ENCODE assay signal across 28 mouse cellular contexts in the genomic region with DNA sequence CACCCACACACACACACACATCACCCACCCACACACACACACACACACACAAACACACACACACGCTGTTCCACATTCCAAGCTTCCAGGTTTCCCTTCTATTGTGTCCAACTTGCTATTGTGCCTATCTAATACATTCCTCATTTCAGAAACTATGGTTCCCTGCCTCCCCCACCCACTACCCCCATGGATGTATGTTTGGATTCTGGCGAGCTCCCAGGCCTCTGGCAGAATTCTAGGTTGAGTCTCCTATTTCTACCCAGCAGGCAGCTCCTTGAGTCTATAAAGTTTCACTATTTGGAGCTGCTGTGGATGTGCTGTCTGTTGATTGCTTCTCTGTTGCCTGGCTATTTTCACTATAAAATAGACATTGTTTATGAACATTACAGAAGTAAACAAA. TPM values are rescaled to one million over a fixed set of nuclear protein-coding genes. Genes with fewer than 3 reads are reported as not detected.
DNase-seq lines count a peak whose midpoint lies in the region; ATAC-seq lines count a peak whose summit lies in the region.
"Had no signal": no experiment of that assay in that cellular context is flagged by ENCODE, and none has a peak within 500 bp of the region (broad histone marks: within the 10 kb centered on the region; RNA-seq: fewer than 3 reads in every experiment).

No protein-coding gene starts in this region.

- peaks cover 56% of the 10 kb centered on the region for H3K36me3 ChIP-seq in forebrain, embryonic 13.5 days (ENCODE audit: poor library complexity, severe bottlenecking)
- H3K36me3 ChIP-seq in forebrain, embryonic 11.5 days (ENCODE audit: control insufficient read depth, insufficient read depth, low read length): no peaks in the 10 kb centered on the region; the same call in 1 of the 2 replicates

- H3K27me3 ChIP-seq in forebrain, embryonic 13.5 days: no peaks in the 10 kb centered on the region
- no peaks in the 10 kb centered on the region for H3K27me3 ChIP-seq in forebrain, embryonic 11.5 days (ENCODE audit: control insufficient read depth, insufficient read depth, low read length)
- H3K27me3 ChIP-seq: hindbrain, embryonic 15.5 days; limb, embryonic 13.5 days; lung, embryonic 15.5 days; midbrain, embryonic 12.5 days had no signal

- H3K9me3 ChIP-seq in forebrain, embryonic 13.5 days (replicated peaks): no peaks in the 10 kb centered on the region
- no peaks in the 10 kb centered on the region for H3K9me3 ChIP-seq in forebrain, embryonic 11.5 days (ENCODE audit: control insufficient read depth, low read length)
- H3K9me3 ChIP-seq: hindbrain, embryonic 15.5 days; limb, embryonic 13.5 days; lung, embryonic 15.5 days; midbrain, embryonic 12.5 days had no signal

- no peak overlapping the region for H3K9ac ChIP-seq in forebrain, embryonic 13.5 days
- H3K9ac ChIP-seq in forebrain, embryonic 11.5 days (ENCODE audit: low read length): no peak overlapping the region
- H3K9ac ChIP-seq: hindbrain, embryonic 15.5 days; limb, embryonic 13.5 days; liver, embryonic 14.5 days; lung, embryonic 15.5 days; midbrain, embryonic 12.5 days had no signal

- H3K4me3 ChIP-seq in forebrain, embryonic 13.5 days: no peak overlapping the region
- H3K4me3 ChIP-seq in forebrain, embryonic 11.5 days (ENCODE audit: low read depth, low read length): no peak overlapping the region
- H3K4me3 ChIP-seq: hindbrain, embryonic 15.5 days; layer of hippocampus, adult 2 months; limb, embryonic 13.5 days; lung, embryonic 15.5 days; midbrain, embryonic 12.5 days had no signal

- intact Hi-C loops in left cerebral cortex, postnatal 14 days (cut with DNase I): no loop called here
- intact Hi-C loops in heart, postnatal 10 days (cut with DNase I): no loop called here

- no peak for ATAC-seq in forebrain, embryonic 13.5 days
- ATAC-seq in forebrain, embryonic 11.5 days (replicated peaks; ENCODE audit: low FRiP score): no peak
- ATAC-seq: activated CD4-positive, CD25-positive, alpha-beta regulatory T cell, adult 4 months; CD4-positive, CD25-positive, alpha-beta regulatory T cell, adult 4 months; forebrain, embryonic 16.5 days had no signal

- no peak overlapping the region for H3K4me2 ChIP-seq in forebrain, embryonic 13.5 days
- H3K4me2 ChIP-seq in forebrain, embryonic 11.5 days (ENCODE audit: low read depth, low read length, severe bottlenecking): no peak overlapping the region
- H3K4me2 ChIP-seq: hindbrain, embryonic 15.5 days; limb, embryonic 13.5 days; lung, embryonic 15.5 days; midbrain, embryonic 12.5 days had no signal

- WGBS in forebrain, embryonic 13.5 days: 65% methylated on average over 2 of the region's 2 CpGs
- 75% methylated on average over 2 of the region's 2 CpGs for WGBS in forebrain, embryonic 11.5 days

- H3K27ac ChIP-seq in forebrain, embryonic 13.5 days: 0 out of 2 replicates have a peak overlapping the region, but pooled peaks have one; percentile 7
- H3K27ac ChIP-seq in forebrain, embryonic 11.5 days (ENCODE audit: low read depth, low read length): no peak overlapping the region
- H3K27ac ChIP-seq: hindbrain, embryonic 15.5 days; limb, embryonic 13.5 days; liver, embryonic 14.5 days; lung, embryonic 15.5 days; midbrain, embryonic 12.5 days had no signal

- DNase-seq in forebrain, embryonic 11.5 days (ENCODE audit: low spot score): no peak
- DNase-seq in left cerebral cortex, postnatal 14 days (ENCODE audit: low spot score in 2 of 2): peak; percentile 54 to 75
- DNase-seq in left cerebral cortex, adult 8-10 months (ENCODE audit: low spot score in 2 of 2): no peak
- DNase-seq in right cerebral cortex, postnatal 14 days: peak; percentile 63
- no peak for DNase-seq in right cerebral cortex, postnatal 4 days
- no peak for DNase-seq in adipocyte (ENCODE audit: low spot score)
- no peak for DNase-seq in heart, postnatal 10 days
- DNase-seq: adrenal gland, postnatal 25 days; cerebellum, adult 11-12 months; gastrocnemius, postnatal 10 days; heart, adult 11 months; heart, postnatal 4 days; kidney, adult 18-20 months; kidney, postnatal 14 days; layer of hippocampus, postnatal 36 days; thymus, postnatal 4 days had no signal

- peaks cover 21% of the 10 kb centered on the region for H3K4me1 ChIP-seq in forebrain, embryonic 13.5 days
- H3K4me1 ChIP-seq in forebrain, embryonic 11.5 days (replicated peaks; ENCODE audit: control insufficient read depth, insufficient read depth, low read length): no peaks in the 10 kb centered on the region; the same call in 1 of the 2 replicates
- H3K4me1 ChIP-seq: lung, embryonic 15.5 days had no signal

RNA-seq across cellular contexts. Expression of a gene that starts 21.0 kb away (rescaled TPM):
- polyA plus RNA-seq in forebrain, embryonic 13.5 days (2015; fragmentation: Nextera tagmentation; extraction: Ambion mirVana): 0.63 and 0.65 TPM in 2 replicates
- 0.20 and 0.43 TPM in 2 replicates for polyA plus RNA-seq in forebrain, embryonic 11.5 days (2014; fragmentation: Nextera tagmentation; extraction: Ambion mirVana)
- 10 to 100 TPM; 56.9 to 61.3 TPM for total RNA-seq in left cerebral cortex, postnatal 14 days (2021)
- 10 to 100 TPM; 67.0 to 79.6 (median 74.5) TPM for total RNA-seq in left cerebral cortex, adult 8-10 months (2022)
- total RNA-seq in heart, postnatal 10 days (2021): 1 to 10 TPM; 1.3 to 2.1 TPM
- total RNA-seq: neutrophil, adult 5-6 weeks had no signal
- polyA plus RNA-seq: activated CD4-positive, CD25-positive, alpha-beta regulatory T cell, adult 4 months had no signal

RNA-seq across cellular contexts. Expression of a gene that starts 50.0 kb away (rescaled TPM):
- 0.94 and 1.2 TPM in 2 replicates for polyA plus RNA-seq in forebrain, embryonic 13.5 days (2015; fragmentation: Nextera tagmentation; extraction: Ambion mirVana)
- 0.27 and 0.31 TPM in 2 replicates for polyA plus RNA-seq in forebrain, embryonic 11.5 days (2014; fragmentation: Nextera tagmentation; extraction: Ambion mirVana)
- 10 to 100 TPM; 11.8 to 13.3 TPM for total RNA-seq in left cerebral cortex, postnatal 14 days (2021)
- 10 to 100 TPM in 2 of 4 experiments, 1 to 10 TPM in 2; 8.3 to 12.7 (median 10.1) TPM for total RNA-seq in left cerebral cortex, adult 8-10 months (2022)
- total RNA-seq in heart, postnatal 10 days (2021): under 1 TPM; 0.25 to 0.26 TPM
- polyA plus RNA-seq: activated CD4-positive, CD25-positive, alpha-beta regulatory T cell, adult 4 months; CD4-positive, CD25-positive, alpha-beta regulatory T cell, adult 4 months; heart, embryonic 14.5 days had no signal

RNA-seq across cellular contexts. Expression of a gene that starts 50.6 kb away (rescaled TPM):
- 26.2 and 29.9 TPM in 2 replicates for polyA plus RNA-seq in forebrain, embryonic 13.5 days (2015; fragmentation: Nextera tagmentation; extraction: Ambion mirVana)
- 18.7 and 19.2 TPM in 2 replicates for polyA plus RNA-seq in forebrain, embryonic 11.5 days (2014; fragmentation: Nextera tagmentation; extraction: Ambion mirVana)
- 10 to 100 TPM; 25.8 to 34.3 TPM for total RNA-seq in left cerebral cortex, postnatal 14 days (2021)
- 10 to 100 TPM; 23.7 to 35.2 (median 28.0) TPM for total RNA-seq in left cerebral cortex, adult 8-10 months (2022)
- total RNA-seq in heart, postnatal 10 days (2021): 1 to 10 TPM; 3.8 to 4.7 TPM

RNA-seq across cellular contexts. Expression of a gene that starts 50.7 kb away (rescaled TPM):
- polyA plus RNA-seq in forebrain, embryonic 13.5 days (2015; fragmentation: Nextera tagmentation; extraction: Ambion mirVana): 152 and 157 TPM in 2 replicates
- polyA plus RNA-seq in forebrain, embryonic 11.5 days (2014; fragmentation: Nextera tagmentation; extraction: Ambion mirVana): 147 and 156 TPM in 2 replicates
- total RNA-seq in left cerebral cortex, postnatal 14 days (2021): 10 to 100 TPM; 33.6 to 36.7 TPM
- 10 to 100 TPM; 24.9 to 37.3 (median 30.2) TPM for total RNA-seq in left cerebral cortex, adult 8-10 months (2022)
- total RNA-seq in heart, postnatal 10 days (2021): 10 to 100 TPM; 48.7 to 51.9 TPM

RNA-seq across cellular contexts. Expression of a gene that starts 58.8 kb away (rescaled TPM):
- polyA plus RNA-seq in forebrain, embryonic 13.5 days (2015; fragmentation: Nextera tagmentation; extraction: Ambion mirVana): 69.7 and 70.0 TPM in 2 replicates
- polyA plus RNA-seq in forebrain, embryonic 11.5 days (2014; fragmentation: Nextera tagmentation; extraction: Ambion mirVana): 47.3 and 48.7 TPM in 2 replicates
- 10 to 100 TPM; 15.9 to 16.6 TPM for total RNA-seq in left cerebral cortex, postnatal 14 days (2021)
- total RNA-seq in left cerebral cortex, adult 8-10 months (2022): 10 to 100 TPM; 14.4 to 17.8 (median 15.2) TPM
- total RNA-seq in heart, postnatal 10 days (2021): 10 to 100 TPM; 10.5 to 10.6 TPM

Comparison
In these comparisons a context has a peak if more than half of its experiments do, and no peak if none do; other contexts are left out.
1. DNase-seq: peak in left cerebral cortex, postnatal 14 days (2 of 2) and right cerebral cortex, postnatal 14 days (single experiment); none in forebrain, embryonic 11.5 days (single experiment), left cerebral cortex, adult 8-10 months (0 of 2), right cerebral cortex, postnatal 4 days (single experiment), adipocyte (single experiment) and heart, postnatal 10 days (0 of 2).
2. RNA of a gene that starts 21.0 kb away (total RNA-seq): 67.0 to 79.6 TPM in left cerebral cortex, adult 8-10 months and 56.9 to 61.3 TPM in left cerebral cortex, postnatal 14 days; 1.3 to 2.1 TPM in heart, postnatal 10 days; every median in the first group is over 10 times any median in the second.
3. RNA of a gene that starts 50.0 kb away (total RNA-seq): 11.8 to 13.3 TPM in left cerebral cortex, postnatal 14 days and 8.3 to 12.7 TPM in left cerebral cortex, adult 8-10 months; 0.25 to 0.26 TPM in heart, postnatal 10 days; every median in the first group is over 4 times any median in the second.
4. RNA of a gene that starts 50.6 kb away (total RNA-seq): 25.8 to 34.3 TPM in left cerebral cortex, postnatal 14 days and 23.7 to 35.2 TPM in left cerebral cortex, adult 8-10 months; 3.8 to 4.7 TPM in heart, postnatal 10 days; every median in the first group is over 4 times any median in the second.